Mouse (Mus musculus) brain, adult 10 weeks (tissue): ENCODE data around the gene Mcfd2. TPM values are rescaled to one million over a fixed set of nuclear protein-coding genes. Genes with fewer than 3 reads are reported as not detected.

Source experiments
- polyA plus RNA-seq: library from polyadenylated mRNA; stranded (reverse); fragments of 350-450 nt; fragmentation: Illumina TruSeq; extraction: RNeasy Lipid Tissue Mini Kit (QIAGEN cat#74804); gene quantifications from one replicate; pipeline ENCODE4 v1.2.3, GENCODE M21; 2015; ENCODE audit warnings: low read depth, low replicate concordance

The Mcfd2 gene
- 103 TPM for polyA plus RNA-seq

DNA sequence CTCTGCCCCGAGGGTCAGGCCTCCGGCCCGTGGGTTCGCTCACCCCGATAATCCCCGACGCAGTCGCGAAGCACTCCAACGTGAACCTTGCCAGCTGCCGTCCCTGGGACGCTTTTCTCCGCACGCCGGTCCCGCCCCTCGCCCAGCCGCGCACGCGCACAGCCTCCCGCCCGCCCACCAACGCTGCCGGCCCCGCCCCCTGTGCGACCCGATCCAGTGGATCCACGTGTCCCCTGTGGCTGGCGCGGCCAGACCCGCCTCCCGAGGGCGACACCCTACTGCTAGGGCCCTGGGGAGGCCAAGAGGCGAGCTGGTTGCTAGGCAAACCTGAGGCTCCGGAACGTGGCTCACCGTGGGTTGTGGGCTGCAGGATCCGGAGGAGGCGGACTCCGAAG, at the start of gene Mcfd2:
Gene Mcfd2 (minus strand): TSS at position 144 of the 395 bp plus-strand sequence.

DNA sequence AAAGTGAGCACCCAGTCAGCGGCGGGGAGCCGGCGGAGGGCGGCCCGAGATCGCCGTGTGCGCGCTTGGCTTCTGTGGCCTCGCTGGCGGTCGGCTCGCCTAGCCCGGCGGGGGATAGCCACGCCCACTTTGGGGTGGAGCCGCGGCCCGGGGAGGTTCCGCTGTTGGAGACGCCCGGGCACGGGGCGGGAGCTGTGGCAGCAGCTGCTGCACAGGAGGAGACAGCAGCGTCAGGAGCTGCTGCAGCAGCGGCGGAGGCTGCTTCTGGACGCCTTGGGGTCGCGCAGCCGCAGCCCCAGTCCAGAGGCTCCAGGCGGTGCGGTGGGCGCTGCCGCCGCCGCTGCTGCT, 16.9 kb upstream of the Mcfd2 start, which contains the start of gene Ttc7:
Gene Ttc7 (plus strand): TSS at position 181 of the 348 bp plus-strand sequence.

Other genes starting within 250 kb of the Mcfd2 start
- 27.3 TPM for gene Pigf, start 240.5 kb downstream of the Mcfd2 start, polyA plus RNA-seq
- gene Cript, start 240.4 kb downstream of the Mcfd2 start, polyA plus RNA-seq: 130 TPM
- gene Socs5, start 158.3 kb downstream of the Mcfd2 start, polyA plus RNA-seq: 91.5 TPM
- gene Ttc7, start 17.0 kb upstream of the Mcfd2 start, polyA plus RNA-seq: 13.0 TPM
- not detected for gene Stpg4, start 161.8 kb upstream of the Mcfd2 start, polyA plus RNA-seq
- 4,356 TPM for gene Calm2, start 181.0 kb upstream of the Mcfd2 start, polyA plus RNA-seq